Mouse (Mus musculus) gastrocnemius, postnatal 36 days (tissue): ENCODE measurements around the gene Ppp4c. TPM values are rescaled to one million over a fixed set of nuclear protein-coding genes. Genes with fewer than 3 reads are reported as not detected.

Experiments
- DNase-seq, 2 experiments: peaks; one replicate each; pipeline ENCODE4 v3.0.0; 2022
- intact Hi-C: fragments of 180-260 bp; cut with DNase I; formaldehyde crosslinking; loops from one replicate; pipeline ENCODE4 v1.15.1; 2025
- long read RNA-seq, 2 experiments: library from polyadenylated mRNA; stranded (forward); transcript quantifications; one replicate each; pipeline ENCODE4 v2.0.0; 2021
- total RNA-seq, 2 experiments: library from RNA; stranded (reverse); gene quantifications; 2 replicates each; pipeline ENCODE4 v1.2.3; 2021

Gene Ppp4c
- total RNA-seq: 10 to 100 TPM; 21.6 to 22.4 TPM
- long read RNA-seq, experiment 1, transcript Ppp4c-201 (9 exons, 1,359 nt): major isoform, 13 of 24 reads
- long read RNA-seq, experiment 1, transcript Ppp4c-211 (8 exons, 1,400 nt): minor isoform, 7 of 24 reads
- long read RNA-seq, experiment 1, partial matches to known transcripts: 1 of 24 reads
- long read RNA-seq, experiment 1, other reads (novel, unspliced or antisense): 3 of 24 reads
- long read RNA-seq, experiment 2, transcript Ppp4c-211 (8 exons, 1,400 nt): minor isoform, 13 of 42 reads
- long read RNA-seq, experiment 2, transcript Ppp4c-201 (9 exons, 1,359 nt): major isoform, 25 of 42 reads
- long read RNA-seq, experiment 2, partial matches to known transcripts: 2 of 42 reads
- long read RNA-seq, experiment 2, other reads (novel, unspliced or antisense): 2 of 42 reads

GRCm38 (mm10) chr7:126791851-126792720 is at the start of gene Ppp4c:
Ppp4c (minus strand) TSS chr7:126792496.
- intact Hi-C loops: no loop called here
- peak; percentile 93 to 97 for DNase-seq

GRCm38 (mm10) chr7:126833294-126833693 is 41.0 kb upstream of the Ppp4c start:
- no peak for DNase-seq
- intact Hi-C loops: loop anchor here (2.0 to 5.0 kb wide), 2 partner anchors 114 to 278 kb away; partner anchors contain the start of gene Asphd1

GRCm38 (mm10) chr7:126832036-126832598 is 39.8 kb upstream of the Ppp4c start:
- peak; percentile 50 to 54 for DNase-seq
- intact Hi-C loops: loop anchor here (2.0 to 5.0 kb wide), 2 partner anchors 115 to 279 kb away; partner anchors contain the start of gene Asphd1

- intact Hi-C loops: loop anchor here (5.0 kb wide), 1 partner anchor 116 kb away; the partner anchor contains the start of gene Asphd1
- DNase-seq: no peak
These were observed 39.2 kb upstream of the Ppp4c start, which contains the start of gene 4930451I11Rik for GRCm38 (mm10) chr7:126831539-126831938. 4930451I11Rik (minus strand) TSS chr7:126831639.

- no peak for DNase-seq
- intact Hi-C loops: no loop called here
These were observed 33.7 kb upstream of the Ppp4c start for GRCm38 (mm10) chr7:126825952-126826351.

- intact Hi-C loops: no loop called here
- no peak for DNase-seq
These were observed 33.1 kb upstream of the Ppp4c start for GRCm38 (mm10) chr7:126825403-126825802.

- no peak for DNase-seq
- intact Hi-C loops: loop anchor here (5.0 kb wide), 2 partner anchors 38 to 138 kb away; partner anchors contain the start of genes Hirip3 and Ino80e
These were observed 31.6 kb upstream of the Ppp4c start for GRCm38 (mm10) chr7:126823940-126824339.

- DNase-seq: no peak
- intact Hi-C loops: loop anchor here (5.0 kb wide), 2 partner anchors 39 to 139 kb away; partner anchors contain the start of genes Hirip3 and Ino80e
These were observed 31.0 kb upstream of the Ppp4c start for GRCm38 (mm10) chr7:126823202-126823711.

- DNase-seq: no peak
- intact Hi-C loops: loop anchor here (5.0 kb wide), 2 partner anchors 40 to 140 kb away; partner anchors contain the start of genes Hirip3 and Ino80e
These were observed 30.4 kb upstream of the Ppp4c start for GRCm38 (mm10) chr7:126822741-126823140.

GRCm38 (mm10) chr7:126821835-126822511 is 29.7 kb upstream of the Ppp4c start:
- DNase-seq: peak; percentile 76 to 80
- intact Hi-C loops: loop anchor here (5.0 kb wide), 2 partner anchors 40 to 140 kb away; partner anchors contain the start of genes Hirip3 and Ino80e

- no peak for DNase-seq
- intact Hi-C loops: no loop called here
These were observed 26.5 kb upstream of the Ppp4c start for GRCm38 (mm10) chr7:126818818-126819217.

GRCm38 (mm10) chr7:126817595-126817994 is 25.3 kb upstream of the Ppp4c start:
- intact Hi-C loops: no loop called here
- DNase-seq: peak in 1 of 2 experiments; percentile 2

GRCm38 (mm10) chr7:126816494-126816893 is 24.2 kb upstream of the Ppp4c start:
- DNase-seq: peak in 1 of 2 experiments; percentile 9
- intact Hi-C loops: no loop called here

GRCm38 (mm10) chr7:126815726-126816222 is 23.5 kb upstream of the Ppp4c start:
- DNase-seq: peak in 1 of 2 experiments; percentile 6
- intact Hi-C loops: no loop called here

GRCm38 (mm10) chr7:126809723-126810369 is 17.6 kb upstream of the Ppp4c start:
- intact Hi-C loops: no loop called here
- DNase-seq: no peak

- intact Hi-C loops: no loop called here
- peak; percentile 79 to 83 for DNase-seq
These were observed 16.6 kb upstream of the Ppp4c start for GRCm38 (mm10) chr7:126808703-126809455.

GRCm38 (mm10) chr7:126807405-126807804 is 15.1 kb upstream of the Ppp4c start:
- intact Hi-C loops: no loop called here

GRCm38 (mm10) chr7:126806956-126807355 is 14.7 kb upstream of the Ppp4c start:
- no peak for DNase-seq
- intact Hi-C loops: no loop called here

More at GRCm38 (mm10) chr7:126807405-126807804, 15.1 kb upstream of the Ppp4c start:
- no peak for DNase-seq
